Mouse (Mus musculus): ENCODE data around the gene Spata25. TPM values are rescaled to one million over a fixed set of nuclear protein-coding genes. Genes with fewer than 3 reads are reported as not detected.

Gene Spata25
- total and polyA plus RNA-seq, 2 experiments from 2014 or later = not detected

DNA sequence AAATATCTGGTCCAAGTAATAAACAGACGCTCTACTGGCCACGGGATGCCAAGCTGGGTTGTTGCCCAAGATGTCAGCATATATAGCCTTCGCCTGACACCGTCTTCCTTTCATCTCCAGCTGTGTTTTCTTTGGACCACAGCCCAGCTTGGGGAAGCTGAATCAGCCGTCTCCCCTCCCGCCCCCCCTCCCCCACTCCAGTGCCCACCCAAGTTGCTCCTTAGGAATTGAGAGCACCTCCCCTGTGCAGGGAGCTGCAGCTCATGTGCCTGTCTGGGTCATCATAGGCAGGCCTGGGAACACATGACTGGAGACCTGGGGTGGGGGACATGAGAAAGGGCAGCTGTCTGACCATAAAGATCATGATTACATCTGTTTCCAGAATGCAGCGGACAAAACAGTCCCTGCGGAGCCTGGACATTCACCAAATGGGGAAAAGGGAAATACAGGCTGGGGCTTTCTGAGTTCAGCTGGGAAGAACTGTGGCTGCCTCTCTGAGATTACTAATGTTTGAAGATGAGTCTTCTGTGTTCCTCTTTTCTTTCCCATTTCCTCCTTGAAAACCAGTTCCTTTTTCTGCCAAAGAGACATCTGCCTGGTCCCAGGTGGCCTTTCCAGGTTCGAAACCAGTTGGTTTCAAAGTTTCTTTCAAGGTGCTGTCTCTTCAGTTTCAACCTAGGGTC is 34.0 kb upstream of the Spata25 start:
- H3K27ac ChIP-seq (ENCODE audit: low read depth) = peak overlapping the region; percentile 62
- WGBS = 32% methylated on average over 9 of the region's 9 CpGs
- peak; percentile 13 for ATAC-seq (ENCODE audit: insufficient read depth, low read depth)

DNA sequence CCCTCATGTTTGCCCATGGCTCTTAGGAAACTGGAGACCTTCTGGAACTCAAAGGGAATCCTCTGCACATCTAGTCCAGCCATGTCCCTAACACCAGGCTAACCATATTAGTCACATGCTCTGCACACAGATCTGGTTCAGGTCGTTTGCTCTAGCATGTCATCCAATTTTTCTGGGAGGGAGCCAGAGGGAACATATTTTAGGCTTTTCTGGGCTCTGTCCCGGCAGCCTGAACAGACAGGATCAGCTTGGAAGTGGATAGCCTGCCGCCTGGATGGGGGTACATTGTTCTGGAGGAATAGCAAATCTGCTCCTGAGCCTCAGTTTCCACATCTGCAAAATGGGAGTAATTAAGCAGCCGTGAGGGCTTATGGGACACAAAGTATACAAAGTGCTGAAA is 32.8 kb upstream of the Spata25 start:
- no peaks in the 10 kb centered on the region for H3K36me3 ChIP-seq (replicated peaks; ENCODE audit: control insufficient read depth, insufficient read depth, low read length)
- H3K9me3 ChIP-seq (replicated peaks; ENCODE audit: control insufficient read depth, low read length) = no peaks in the 10 kb centered on the region
- H3K27me3 ChIP-seq (ENCODE audit: control insufficient read depth, insufficient read depth, low read length) = peaks cover 28% of the 10 kb centered on the region; the same call in 1 of the 2 replicates
- H3K9ac ChIP-seq (replicated peaks; ENCODE audit: low read depth, low read length) = no peak overlapping the region
- DNase-seq (ENCODE audit: low spot score) (no peak), ATAC-seq (ENCODE audit: insufficient read depth, low read depth) (no peak)
- 47% methylated on average over 4 of the region's 4 CpGs for WGBS
- no peak overlapping the region for H3K27ac ChIP-seq (ENCODE audit: low read depth)
- H3K4me3 ChIP-seq (ENCODE audit: low read depth, low read length) = no peak overlapping the region
- peaks cover 23% of the 10 kb centered on the region for H3K4me1 ChIP-seq (ENCODE audit: control insufficient read depth, insufficient read depth)
- H3K4me2 ChIP-seq (ENCODE audit: low read depth, low read length) = no peak overlapping the region
- no peak for TF ChIP-seq EP300 (IDR thresholded peaks at IDR 0.05; ENCODE audit: low read depth)
- no peak for TF ChIP-seq CTCF (IDR thresholded peaks at IDR 0.05; ENCODE audit: low read depth)

More for the DNA sequence above, 34.0 kb upstream of the Spata25 start:
- no peak overlapping the region for H3K4me2 ChIP-seq (ENCODE audit: low read depth, low read length)
- H3K9me3 ChIP-seq (replicated peaks; ENCODE audit: control insufficient read depth, low read length) = no peaks in the 10 kb centered on the region
- H3K36me3 ChIP-seq (replicated peaks; ENCODE audit: control insufficient read depth, insufficient read depth, low read length) = no peaks in the 10 kb centered on the region
- peaks cover 19% of the 10 kb centered on the region for H3K4me1 ChIP-seq (ENCODE audit: control insufficient read depth, insufficient read depth)
- H3K4me3 ChIP-seq (ENCODE audit: low read depth, low read length) = no peak overlapping the region
- H3K27me3 ChIP-seq (ENCODE audit: control insufficient read depth, insufficient read depth, low read length) = peaks cover 15% of the 10 kb centered on the region; the same call in 1 of the 2 replicates
- DNase-seq (ENCODE audit: low spot score) = peak; percentile 61
- TF ChIP-seq CTCF (IDR thresholded peaks at IDR 0.05; ENCODE audit: low read depth) (no peak), EP300 (IDR thresholded peaks at IDR 0.05; ENCODE audit: low read depth) (no peak)
- no peak overlapping the region for H3K9ac ChIP-seq (replicated peaks; ENCODE audit: low read depth, low read length)

DNA sequence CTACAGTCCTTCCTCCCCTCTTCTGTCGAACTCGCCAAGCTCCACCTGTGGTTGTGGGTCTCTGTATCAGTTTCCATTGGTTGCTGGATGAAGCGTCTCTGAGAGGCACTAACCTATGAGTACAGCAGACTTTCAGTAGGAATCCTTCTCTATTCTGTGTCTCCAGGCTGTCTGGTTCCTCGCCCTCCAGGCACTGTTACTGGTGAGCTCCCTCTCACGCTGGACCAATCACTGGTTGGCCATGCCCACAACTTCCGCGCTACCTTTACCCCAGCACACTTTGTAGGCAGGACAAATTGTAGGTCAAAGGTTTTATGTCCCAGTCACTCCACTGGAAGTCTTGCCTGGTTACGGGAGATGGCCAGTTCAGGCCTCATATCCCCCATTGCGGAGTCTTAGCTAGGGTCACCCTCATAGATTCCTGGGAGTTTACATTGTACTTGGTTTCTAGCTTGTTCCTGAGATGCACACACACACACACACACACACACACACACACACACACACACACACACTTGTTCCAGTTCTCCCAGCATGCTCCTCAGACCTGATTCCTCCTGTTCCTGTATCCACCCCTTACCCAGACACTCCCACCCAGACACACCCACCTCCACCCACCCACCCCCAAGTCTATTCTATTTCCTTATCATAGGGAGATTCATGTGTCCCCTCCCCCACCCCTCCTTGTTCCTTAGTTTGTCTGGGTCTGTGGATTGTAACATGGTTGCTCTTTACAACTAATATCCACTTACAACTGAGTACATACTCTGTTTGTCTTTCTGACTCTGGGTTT is 31.5 kb upstream of the Spata25 start:
- Histone ChIP-seq H3K4me1 (ENCODE audit: control insufficient read depth, insufficient read depth) (peaks cover 23% of the 10 kb centered on the region), H3K36me3 (replicated peaks; ENCODE audit: control insufficient read depth, insufficient read depth, low read length) (no peaks in the 10 kb centered on the region), H3K9me3 (replicated peaks; ENCODE audit: control insufficient read depth, low read length) (no peaks in the 10 kb centered on the region), H3K9ac (replicated peaks; ENCODE audit: low read depth, low read length) (no peak overlapping the region), H3K27ac (ENCODE audit: low read depth) (no peak overlapping the region), H3K4me3 (ENCODE audit: low read depth, low read length) (no peak overlapping the region), H3K27me3 (ENCODE audit: control insufficient read depth, insufficient read depth, low read length) (peaks cover 39% of the 10 kb centered on the region; the same call in 1 of the 2 replicates), H3K4me2 (ENCODE audit: low read depth, low read length) (no peak overlapping the region)
- TF ChIP-seq CTCF (IDR thresholded peaks at IDR 0.05; ENCODE audit: low read depth) (no peak), EP300 (IDR thresholded peaks at IDR 0.05; ENCODE audit: low read depth) (no peak)
- DNase-seq (ENCODE audit: low spot score) (no peak), ATAC-seq (ENCODE audit: insufficient read depth, low read depth) (no peak)
- 71% methylated on average over 9 of the region's 9 CpGs for WGBS

DNA sequence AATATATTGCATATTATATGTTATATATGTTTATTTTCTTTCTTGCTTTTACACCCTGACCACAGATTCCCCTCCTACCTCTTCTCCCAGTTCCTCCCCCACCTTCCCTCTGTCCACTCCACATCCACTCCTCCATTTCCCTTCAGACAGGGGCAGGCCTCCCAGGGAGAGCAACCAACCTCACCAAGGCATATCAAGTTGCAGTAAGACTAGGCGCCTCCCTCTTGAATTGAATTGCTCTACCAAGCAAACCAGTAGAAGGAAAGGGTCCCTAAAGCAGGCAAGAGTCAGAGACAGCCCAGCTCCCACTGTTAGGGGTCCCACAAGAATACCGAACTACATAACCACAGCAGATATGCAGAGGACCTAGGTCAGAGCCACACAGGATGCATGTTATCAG is 30.8 kb upstream of the Spata25 start:
- peaks cover 23% of the 10 kb centered on the region for H3K4me1 ChIP-seq (ENCODE audit: control insufficient read depth, insufficient read depth)
- H3K27me3 ChIP-seq (ENCODE audit: control insufficient read depth, insufficient read depth, low read length) = peaks cover 46% of the 10 kb centered on the region; the same call in 1 of the 2 replicates
- no peak for ATAC-seq (ENCODE audit: insufficient read depth, low read depth)

DNA sequence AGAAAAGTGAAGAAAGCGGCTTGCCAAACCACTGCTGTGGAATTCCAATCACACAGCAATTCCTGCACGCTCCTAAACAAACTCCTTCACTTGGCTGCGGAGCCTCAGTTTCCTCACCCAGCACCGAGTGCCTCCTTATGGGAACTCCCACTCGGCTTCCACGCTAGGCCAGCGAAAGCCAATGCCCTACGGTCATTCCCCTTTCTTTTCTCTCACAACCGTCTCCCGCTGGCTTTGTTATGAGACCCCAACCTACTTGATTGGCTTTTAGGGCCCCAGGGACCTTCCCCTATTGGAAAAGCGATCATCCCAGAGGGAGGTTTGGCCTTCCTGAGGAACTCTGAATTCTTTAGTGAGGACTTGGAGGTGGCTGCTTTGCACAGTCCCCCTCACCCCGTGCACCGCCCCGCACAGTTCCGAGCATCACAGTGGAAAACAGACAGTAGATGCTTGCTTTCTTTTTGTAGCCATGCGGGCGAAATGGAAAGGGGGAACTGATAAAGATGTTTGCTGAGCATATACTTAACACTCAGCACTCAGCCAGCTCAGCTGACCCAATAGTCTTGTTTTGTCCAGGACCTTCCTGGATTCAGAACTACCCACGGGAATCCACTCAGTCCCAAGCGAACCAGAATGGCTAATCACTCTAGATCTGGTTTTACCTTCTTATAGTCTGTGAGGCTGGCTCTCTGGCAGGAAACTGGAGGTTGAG is 29.7 kb upstream of the Spata25 start:
- Histone ChIP-seq H3K27me3 (ENCODE audit: control insufficient read depth, insufficient read depth, low read length) (peaks cover 47% of the 10 kb centered on the region; the same call in 1 of the 2 replicates), H3K9ac (replicated peaks; ENCODE audit: low read depth, low read length) (no peak overlapping the region), H3K9me3 (replicated peaks; ENCODE audit: control insufficient read depth, low read length) (no peaks in the 10 kb centered on the region), H3K36me3 (replicated peaks; ENCODE audit: control insufficient read depth, insufficient read depth, low read length) (no peaks in the 10 kb centered on the region), H3K4me2 (ENCODE audit: low read depth, low read length) (peak overlapping the region; percentile 96), H3K27ac (ENCODE audit: low read depth) (no peak overlapping the region), H3K4me3 (ENCODE audit: low read depth, low read length) (peak overlapping the region; percentile 55), H3K4me1 (ENCODE audit: control insufficient read depth, insufficient read depth) (peaks cover 23% of the 10 kb centered on the region)
- no peak for ATAC-seq (ENCODE audit: insufficient read depth, low read depth)
- no peak for TF ChIP-seq EP300 (IDR thresholded peaks at IDR 0.05; ENCODE audit: low read depth)
- no peak for TF ChIP-seq CTCF (IDR thresholded peaks at IDR 0.05; ENCODE audit: low read depth)
- WGBS = 17% methylated on average over 19 of the region's 19 CpGs
- DNase-seq (ENCODE audit: low spot score) = no peak

More for the DNA sequence above, 30.8 kb upstream of the Spata25 start:
- Histone ChIP-seq H3K9me3 (replicated peaks; ENCODE audit: control insufficient read depth, low read length) (no peaks in the 10 kb centered on the region), H3K9ac (replicated peaks; ENCODE audit: low read depth, low read length) (no peak overlapping the region), H3K36me3 (replicated peaks; ENCODE audit: control insufficient read depth, insufficient read depth, low read length) (no peaks in the 10 kb centered on the region), H3K4me2 (ENCODE audit: low read depth, low read length) (no peak overlapping the region), H3K27ac (ENCODE audit: low read depth) (no peak overlapping the region), H3K4me3 (ENCODE audit: low read depth, low read length) (no peak overlapping the region)
- TF ChIP-seq CTCF (IDR thresholded peaks at IDR 0.05; ENCODE audit: low read depth) (no peak), EP300 (IDR thresholded peaks at IDR 0.05; ENCODE audit: low read depth) (no peak)
- 59% methylated on average over 2 of the region's 2 CpGs for WGBS
- no peak for DNase-seq (ENCODE audit: low spot score)

All from heart, postnatal 0 days (tissue).